Mouse (Mus musculus) CH12.LX (cell line): ENCODE measurements at regions not wholly inside any gene's neighbourhood (a gene's known extent, or its start where the extent isn't known, plus 50 kb on each side); places are given as distances from the start of the nearest gene placed in this dataset.

Experiments
- DNase-seq: peaks from one replicate; pipeline ENCODE4 v3.0.0-alpha.2; 2013; ENCODE audit errors: extremely low read depth
- H3K27ac ChIP-seq: 2 replicates; pipeline ENCODE4 v1.5.1; 2012; ENCODE audit warnings: low read depth, mild to moderate bottlenecking, control low read depth, moderate library complexity; ENCODE audit not compliant: insufficient read depth
- H3K27me3 ChIP-seq: replicated peaks from 2 replicates; pipeline ENCODE3; 2012; ENCODE audit warnings: inconsistent platforms
- H3K36me3 ChIP-seq, 2 experiments: replicated peaks in 1 of 2; 2 replicates each; pipeline versions ENCODE3 to v1.6.1; 2012; ENCODE audit warnings: inconsistent platforms in 1 of 2, low read length in 1 of 2, mild to moderate bottlenecking in 1 of 2, mixed read lengths in 1 of 2, moderate library complexity in 1 of 2; ENCODE audit not compliant: control insufficient read depth in 1 of 2, insufficient read depth in 1 of 2
- H3K4me1 ChIP-seq, 2 experiments: 2 replicates each; pipeline ENCODE4 v1.6.1; 2012; ENCODE audit warnings: inconsistent platforms in 1 of 2, moderate library complexity in 1 of 2; ENCODE audit not compliant: insufficient read depth in 2 of 2, control insufficient read depth in 1 of 2
- H3K4me2 ChIP-seq: 2 replicates; pipeline ENCODE4 v1.6.1; 2012; ENCODE audit warnings: low read depth, mild to moderate bottlenecking, control low read depth; ENCODE audit not compliant: poor library complexity, insufficient read depth, severe bottlenecking
- H3K4me3 ChIP-seq, 3 experiments: fragments of 150-350 bp in 1 of 3; sonication (generic) in 1 of 3; replicated peaks in 1 of 3; 2 replicates each; pipeline versions ENCODE3 to v1.5.1; 2011 to 2012; ENCODE audit warnings: low read depth in 2 of 3, low read length in 2 of 3, mild to moderate bottlenecking in 2 of 3, moderate library complexity in 2 of 3, control low read depth in 1 of 3, improper control_type of control experiment in 1 of 3, inconsistent platforms in 1 of 3, mixed read lengths in 1 of 3; ENCODE audit not compliant: poor library complexity in 1 of 3
- H3K79me2 ChIP-seq: replicated peaks from 2 replicates; pipeline ENCODE4 v1.6.1; 2012; ENCODE audit warnings: mild to moderate bottlenecking, moderate library complexity; ENCODE audit not compliant: control insufficient read depth, poor library complexity, insufficient read depth, severe bottlenecking; ENCODE audit errors: extremely low read depth
- H3K9ac ChIP-seq: 2 replicates; pipeline ENCODE4 v1.6.1; 2012; ENCODE audit warnings: low read depth, mild to moderate bottlenecking, control low read depth, moderate library complexity; ENCODE audit not compliant: insufficient read depth
- H3K9me3 ChIP-seq: replicated peaks from 2 replicates; pipeline ENCODE3; 2012; ENCODE audit warnings: low read length, inconsistent platforms, mixed read lengths
- BHLHE40 ChIP-seq: IDR thresholded peaks from 2 replicates; pipeline ENCODE4 v1.6.1; 2011; ENCODE audit warnings: mild to moderate bottlenecking, low read depth, low read length, improper control_type of control experiment
- E2F4 ChIP-seq: IDR thresholded peaks from 2 replicates; pipeline ENCODE4 v1.6.1; 2011; ENCODE audit warnings: low read depth, low read length, improper control_type of control experiment; ENCODE audit not compliant: insufficient replicate concordance
- ELF1 ChIP-seq: IDR thresholded peaks from 2 replicates; pipeline ENCODE4 v1.6.1; 2014; ENCODE audit warnings: low read depth, mild to moderate bottlenecking, inconsistent platforms, low read length, improper control_type of control experiment
- EP300 ChIP-seq: IDR thresholded peaks from 2 replicates; pipeline ENCODE4 v1.6.1; 2011; ENCODE audit warnings: low read length, improper control_type of control experiment
- GABPA ChIP-seq: IDR thresholded peaks from 2 replicates; pipeline ENCODE4 v1.6.1; 2012; ENCODE audit warnings: low read depth, low read length, improper control_type of control experiment, inconsistent platforms; ENCODE audit not compliant: insufficient replicate concordance
- IRF4 ChIP-seq: IDR thresholded peaks from 2 replicates; pipeline ENCODE4 v1.6.1; 2014; ENCODE audit warnings: low read depth, mild to moderate bottlenecking, inconsistent platforms, low read length, improper control_type of control experiment
- JUN ChIP-seq: IDR thresholded peaks from 2 replicates; pipeline ENCODE4 v1.6.1; 2011; ENCODE audit warnings: low read depth, mild to moderate bottlenecking, low read length, improper control_type of control experiment, moderate library complexity; ENCODE audit not compliant: insufficient read depth
- KAT2A ChIP-seq: IDR thresholded peaks from 2 replicates; pipeline ENCODE4 v1.6.1; 2012; ENCODE audit warnings: low read length, improper control_type of control experiment, inconsistent platforms; ENCODE audit not compliant: insufficient replicate concordance
- MAFK ChIP-seq: IDR thresholded peaks from 2 replicates; pipeline ENCODE4 v1.6.1; 2011; ENCODE audit warnings: low read length, improper control_type of control experiment; ENCODE audit not compliant: insufficient replicate concordance
- MAX ChIP-seq: IDR thresholded peaks from 2 replicates; pipeline ENCODE4 v1.6.1; 2011; ENCODE audit warnings: low read length, improper control_type of control experiment
- MAZ ChIP-seq: IDR thresholded peaks from 2 replicates; pipeline ENCODE4 v1.6.1; 2012; ENCODE audit warnings: low read depth, mild to moderate bottlenecking, inconsistent platforms, low read length, improper control_type of control experiment, moderate library complexity
- MYC ChIP-seq: IDR thresholded peaks from 2 replicates; pipeline ENCODE4 v1.6.1; 2011; ENCODE audit warnings: low read depth, mild to moderate bottlenecking, improper control_type of control experiment, low read length
- POLR2A ChIP-seq: IDR thresholded peaks from 2 replicates; pipeline ENCODE4 v1.6.1; 2011; ENCODE audit warnings: low read depth, mild to moderate bottlenecking, improper control_type of control experiment, low read length
- POLR2AphosphoS2 ChIP-seq: IDR thresholded peaks from 2 replicates; pipeline ENCODE4 v1.6.1; 2011; ENCODE audit warnings: low read depth, low read length, improper control_type of control experiment
- RAD21 ChIP-seq: IDR thresholded peaks from 2 replicates; pipeline ENCODE4 v1.6.1; 2011; ENCODE audit warnings: low read depth, mild to moderate bottlenecking, low read length, improper control_type of control experiment, moderate library complexity
- RCOR1 ChIP-seq: conservative IDR thresholded peaks from 2 replicates; pipeline ENCODE4 v1.6.1; 2012; ENCODE audit warnings: low read depth, mild to moderate bottlenecking, inconsistent platforms, low read length, improper control_type of control experiment
- SIN3A ChIP-seq: IDR thresholded peaks from 2 replicates; pipeline ENCODE4 v1.6.1; 2012; ENCODE audit warnings: low read length, improper control_type of control experiment, inconsistent platforms
- TBP ChIP-seq: conservative IDR thresholded peaks from 2 replicates; pipeline ENCODE4 v1.6.1; 2011; ENCODE audit warnings: low read depth, low read length, improper control_type of control experiment
- TCF12 ChIP-seq: IDR thresholded peaks from 2 replicates; pipeline ENCODE4 v1.6.1; 2014; ENCODE audit warnings: low read depth, mild to moderate bottlenecking, inconsistent platforms, low read length, improper control_type of control experiment
- ZC3H11A ChIP-seq: IDR thresholded peaks from 2 replicates; pipeline ENCODE4 v1.6.1; 2012; ENCODE audit warnings: low read depth, mild to moderate bottlenecking, inconsistent platforms, low read length, improper control_type of control experiment
- ZNF384 ChIP-seq: IDR thresholded peaks from 2 replicates; pipeline ENCODE4 v1.6.1; 2012; ENCODE audit warnings: low read depth, low read length, improper control_type of control experiment, inconsistent platforms
- dilution Hi-C: fragments of 300-500 bp; cut with MboI; formaldehyde crosslinking; loops from 2 replicates; pipeline ENCODE4 v1.14.3; 2020; ENCODE audit warnings: low sequenced_read_pairs; ENCODE audit not compliant: extremely low pct_unique_long_range_greater_than_20kb, extremely low pct_ligation_motif_present
- in situ Hi-C: fragments of 300-500 bp; cut with MboI; formaldehyde crosslinking; loops from 3 replicates; pipeline ENCODE4 v1.14.3; 2019; ENCODE audit warnings: low sequenced_read_pairs, low pct_ligation_motif_present, low pct_unique_long_range_greater_than_20kb, mixed read lengths

GRCm38 (mm10) chr5:141125870-141126269, 115.4 kb upstream of the Sdk1 start:
- Histone ChIP-seq H3K79me2 (no peaks in the 10 kb centered on the region), H3K4me1 (no peaks in the 10 kb centered on the region), H3K36me3 (no peaks in the 10 kb centered on the region), H3K9ac (no peak overlapping the region), H3K4me3 (no peak overlapping the region), H3K27me3 (no peaks in the 10 kb centered on the region), H3K9me3 (no peaks in the 10 kb centered on the region), H3K27ac (no peak overlapping the region), H3K4me2 (no peak overlapping the region)
- dilution Hi-C loops = no loop called here
- TF ChIP-seq EP300 (no peak), MYC (no peak), BHLHE40 (no peak), MAFK (no peak), ZC3H11A (no peak), IRF4 (no peak), POLR2AphosphoS2 (no peak), KAT2A (no peak), MAZ (no peak), TBP (no peak), JUN (no peak), ZNF384 (no peak), ELF1 (no peak), RCOR1 (no peak), E2F4 (no peak), TCF12 (no peak)
- in situ Hi-C loops = no loop called here
- DNase-seq = no peak

DNA sequence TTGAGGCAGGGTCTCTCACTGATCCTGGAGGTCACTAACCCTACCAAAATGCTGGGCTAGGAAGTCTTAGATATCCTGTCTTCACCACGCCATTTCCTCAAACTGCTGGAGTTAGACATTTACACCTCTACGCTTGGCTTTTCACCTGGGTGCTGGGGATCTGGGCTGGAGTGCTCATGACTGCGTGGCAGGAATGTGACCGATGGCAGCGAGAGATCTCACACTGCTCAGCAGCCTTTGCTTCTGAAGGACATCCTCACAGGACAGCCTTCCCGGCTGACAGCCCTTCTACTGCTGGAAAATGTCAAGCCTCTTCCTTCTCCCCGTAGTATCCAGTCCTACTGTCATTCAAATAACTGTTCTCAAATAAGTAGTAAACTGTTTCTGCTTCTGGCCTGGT, 114.8 kb upstream of the Sdk1 start:
- Histone ChIP-seq H3K36me3 (no peaks in the 10 kb centered on the region), H3K27me3 (no peaks in the 10 kb centered on the region), H3K4me2 (no peak overlapping the region), H3K4me3 (no peak overlapping the region), H3K4me1 (no peaks in the 10 kb centered on the region), H3K9me3 (no peaks in the 10 kb centered on the region), H3K79me2 (no peaks in the 10 kb centered on the region), H3K9ac (no peak overlapping the region), H3K27ac (no peak overlapping the region)
- no peak for DNase-seq
- dilution Hi-C loops = no loop called here
- TF ChIP-seq RAD21 (no peak), GABPA (no peak), POLR2A (no peak), MAX (no peak), TBP (no peak), JUN (no peak), SIN3A (no peak)
- in situ Hi-C loops = no loop called here
